Mouse (Mus musculus) lung, adult 2 months (tissue): Measurements from ENCODE around the gene Pkhd1.

ENCODE experiments used
- CTCF ChIP-seq: fragments of 200-500 bp; IDR thresholded peaks from 2 replicates; pipeline ENCODE4 v1.5.1; 2011; ENCODE audit warnings: mild to moderate bottlenecking, low read length, control low read depth; ENCODE audit not compliant: insufficient read depth
- POLR2A ChIP-seq: fragments of 200-500 bp; IDR thresholded peaks from 2 replicates; pipeline ENCODE4 v1.6.1; 2011; ENCODE audit warnings: low read depth, mild to moderate bottlenecking, control low read depth, low read length, borderline replicate concordance; ENCODE audit errors: extremely low read depth

- TF ChIP-seq CTCF (no peak), POLR2A (no peak)
Observed at GRCm38 (mm10) chr1:20150016-20150415, 467.8 kb downstream of the Pkhd1 start.
